Mouse (Mus musculus) bone marrow macrophage, adult 2 months (primary cell): ENCODE results near the gene Uspl1. TPM values are rescaled to one million over a fixed set of nuclear protein-coding genes. Genes with fewer than 3 reads are reported as not detected.

Source experiments
- H3K27ac ChIP-seq: 2 replicates; pipeline ENCODE4 v1.5.1; 2012; ENCODE audit warnings: low read depth, low read length; ENCODE audit not compliant: insufficient read depth
- H3K4me1 ChIP-seq: 2 replicates; pipeline ENCODE4 v1.6.1; 2012; ENCODE audit warnings: low read length; ENCODE audit not compliant: control insufficient read depth, insufficient read depth
- H3K4me3 ChIP-seq: 2 replicates; pipeline ENCODE4 v1.5.1; 2012; ENCODE audit warnings: mild to moderate bottlenecking, low read length, moderate library complexity; ENCODE audit not compliant: insufficient read depth
- CTCF ChIP-seq: IDR thresholded peaks from 2 replicates; pipeline ENCODE4 v1.5.1; 2012; ENCODE audit warnings: low read depth, mild to moderate bottlenecking, low read length, moderate library complexity
- POLR2A ChIP-seq: IDR thresholded peaks from 2 replicates; pipeline ENCODE4 v1.6.1; 2012; ENCODE audit warnings: mild to moderate bottlenecking, low read depth, low read length, borderline replicate concordance
- polyA plus RNA-seq: library from polyadenylated mRNA; stranded (reverse); fragments of >200 nt; gene quantifications from 2 replicates; pipeline ENCODE4 v1.2.4, GENCODE M21; 2012; ENCODE audit not compliant: missing spikeins, insufficient read depth, insufficient read length

Gene Uspl1
- polyA plus RNA-seq, 1 experiment: 14.8 TPM

DNA sequence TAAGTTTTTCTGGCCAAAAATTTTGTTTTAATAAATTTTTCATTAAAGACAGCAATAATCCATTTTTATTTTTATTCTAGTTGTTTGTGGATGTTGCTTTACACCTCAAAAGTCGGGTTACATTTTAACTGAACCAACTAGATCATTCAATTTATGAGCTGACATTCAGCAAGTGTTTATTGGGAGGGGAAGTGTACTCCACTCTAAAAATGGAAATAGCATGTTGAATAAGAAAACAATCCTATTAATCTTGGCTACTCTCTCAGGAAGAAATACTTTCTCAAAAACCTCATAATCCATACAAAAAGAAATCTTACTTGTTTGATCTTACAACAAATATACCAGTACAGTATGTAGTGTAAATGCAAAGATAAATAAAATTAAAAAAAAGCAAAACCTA is 1.0 kb upstream of the Uspl1 start:
- TF ChIP-seq POLR2A (no peak), CTCF (no peak)
- Histone ChIP-seq H3K27ac (peak overlapping the region; percentile 100), H3K4me3 (peak overlapping the region; percentile 97; the same call in 1 of the 2 replicates), H3K4me1 (peaks cover 13% of the 10 kb centered on the region)

DNA sequence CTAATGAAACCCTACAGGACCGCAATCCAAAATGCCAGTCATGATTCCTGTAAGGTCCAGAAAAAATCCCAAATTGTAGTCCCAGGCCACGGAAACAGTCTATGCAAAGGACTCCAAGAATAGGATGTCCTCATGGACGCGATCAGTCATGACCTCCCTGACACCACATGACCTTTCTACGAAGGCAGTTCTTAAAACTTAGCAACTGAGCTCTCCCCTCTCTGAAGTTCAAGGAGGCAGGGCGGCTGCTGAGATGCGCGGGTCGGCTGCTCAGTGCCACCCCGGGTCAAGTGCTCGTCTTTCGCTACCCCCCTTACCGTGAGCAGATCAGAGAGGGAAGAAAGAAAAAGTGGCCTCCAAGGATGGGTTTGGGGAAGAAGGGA is 438 bp upstream of the Uspl1 start:
- no peak for TF ChIP-seq CTCF
- Histone ChIP-seq H3K4me3 (peak overlapping the region; percentile 97), H3K4me1 (peaks cover 13% of the 10 kb centered on the region), H3K27ac (peak overlapping the region; percentile 100)

DNA sequence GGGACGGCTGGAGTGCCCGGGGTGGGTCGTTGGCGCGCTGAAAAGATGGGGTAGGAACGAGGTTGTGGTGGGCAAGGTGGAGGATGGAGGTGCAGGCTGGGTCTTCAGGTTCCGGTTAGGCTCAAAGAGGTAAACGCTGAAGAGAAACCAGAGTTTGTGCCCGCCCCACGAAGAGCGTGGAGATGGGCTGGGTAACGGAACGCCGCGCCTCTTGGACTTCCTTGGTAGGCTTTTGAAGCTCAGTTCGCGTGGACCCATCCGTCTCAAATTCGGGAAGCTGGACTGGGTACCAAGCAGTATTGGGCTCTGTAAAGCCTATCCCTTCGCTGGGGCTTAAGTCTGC is 665 bp downstream of the Uspl1 start:
- TF ChIP-seq CTCF (no peak), POLR2A (no peak)
- Histone ChIP-seq H3K27ac (peak overlapping the region; percentile 81), H3K4me3 (peak overlapping the region; percentile 68), H3K4me1 (peaks cover 13% of the 10 kb centered on the region)

DNA sequence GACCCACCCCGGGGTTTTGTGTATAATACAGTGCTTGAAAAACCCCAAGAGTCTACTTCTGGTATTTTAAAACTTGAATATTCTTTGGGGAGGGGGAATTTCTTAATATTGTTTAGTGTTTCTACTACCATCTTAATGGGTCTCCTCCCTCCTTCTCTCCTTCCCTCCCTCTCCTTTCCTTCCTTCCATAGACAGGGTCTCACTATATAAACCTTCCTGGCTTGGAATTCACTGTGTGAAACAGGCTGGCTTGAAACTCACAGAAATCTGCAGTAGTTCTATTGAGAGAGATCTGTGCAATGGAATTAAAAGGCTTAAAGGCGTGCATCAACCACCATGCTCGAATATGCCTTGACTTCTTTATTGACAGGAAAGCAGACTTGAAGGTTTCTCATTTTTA is 1.7 kb downstream of the Uspl1 start:
- Histone ChIP-seq H3K27ac (no peak overlapping the region), H3K4me1 (peaks cover 13% of the 10 kb centered on the region), H3K4me3 (peak overlapping the region; percentile 19)
- TF ChIP-seq CTCF (no peak), POLR2A (no peak)

DNA sequence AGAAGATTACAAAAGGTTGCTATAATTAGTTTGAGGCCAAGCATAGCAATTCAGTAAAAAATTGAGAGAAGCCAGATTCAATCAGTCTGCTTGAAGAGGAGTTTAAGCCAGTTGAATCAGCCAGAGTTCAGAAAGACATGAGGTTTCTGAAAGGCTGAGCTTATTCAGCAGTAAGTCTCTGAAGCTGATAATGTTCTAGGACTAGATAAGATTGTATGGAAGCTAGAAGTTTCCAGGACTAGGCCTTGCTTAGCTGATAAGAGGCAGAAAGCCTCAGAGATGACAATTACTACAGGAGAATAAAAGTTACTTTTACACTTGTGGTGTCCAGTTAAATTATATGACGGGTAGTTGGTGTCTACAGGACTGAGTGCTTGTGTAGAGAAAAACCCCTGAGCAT is 6.0 kb downstream of the Uspl1 start:
- Histone ChIP-seq H3K4me1 (peaks cover 7% of the 10 kb centered on the region; the same call in 1 of the 2 replicates), H3K4me3 (no peak overlapping the region), H3K27ac (no peak overlapping the region)
- no peak for TF ChIP-seq CTCF
- no peak for TF ChIP-seq POLR2A

DNA sequence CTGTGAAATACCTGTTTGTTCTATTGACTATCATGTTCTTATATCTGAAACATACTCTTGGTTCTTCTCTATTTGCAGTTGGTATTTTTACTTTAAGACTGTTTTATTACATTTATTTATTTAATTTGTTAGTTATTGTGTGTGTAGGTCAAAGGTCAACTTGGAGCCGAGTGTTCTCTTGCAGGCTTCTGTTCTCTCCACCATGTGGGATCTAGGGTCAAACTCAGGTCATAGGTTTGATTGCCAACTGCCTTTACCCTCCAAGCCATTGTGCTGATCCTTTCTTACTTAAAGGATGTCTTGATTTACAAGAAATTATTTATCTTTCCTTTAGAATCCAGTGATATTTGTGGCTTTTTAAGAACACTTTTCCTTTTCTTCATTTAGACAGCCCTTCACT is 12.5 kb downstream of the Uspl1 start:
- no peak for TF ChIP-seq CTCF
- no peak for TF ChIP-seq POLR2A
- Histone ChIP-seq H3K4me3 (no peak overlapping the region), H3K27ac (no peak overlapping the region), H3K4me1 (peaks cover 2% of the 10 kb centered on the region; the same call in 1 of the 2 replicates)

DNA sequence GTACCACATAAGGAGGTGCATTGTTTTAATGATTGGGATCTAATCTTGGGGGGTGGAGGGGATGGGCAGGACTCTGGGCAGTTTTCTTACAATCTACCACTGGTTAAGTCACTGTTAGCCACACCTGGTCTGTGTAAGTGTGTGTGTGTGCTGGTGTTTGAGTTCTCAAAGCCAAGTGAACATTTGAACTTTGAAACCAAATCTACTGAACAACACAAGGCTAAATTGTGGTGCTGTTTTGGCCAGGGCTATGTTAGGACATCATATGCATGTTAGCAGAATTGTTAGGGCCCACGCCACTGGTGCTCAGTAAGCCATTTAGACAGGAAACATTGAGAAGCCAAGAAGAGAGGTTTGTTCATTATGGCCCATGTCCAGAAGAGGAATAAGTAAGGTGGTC is 14.6 kb downstream of the Uspl1 start:
- no peak overlapping the region for H3K27ac ChIP-seq
- peaks cover 2% of the 10 kb centered on the region; the same call in 1 of the 2 replicates for H3K4me1 ChIP-seq

DNA sequence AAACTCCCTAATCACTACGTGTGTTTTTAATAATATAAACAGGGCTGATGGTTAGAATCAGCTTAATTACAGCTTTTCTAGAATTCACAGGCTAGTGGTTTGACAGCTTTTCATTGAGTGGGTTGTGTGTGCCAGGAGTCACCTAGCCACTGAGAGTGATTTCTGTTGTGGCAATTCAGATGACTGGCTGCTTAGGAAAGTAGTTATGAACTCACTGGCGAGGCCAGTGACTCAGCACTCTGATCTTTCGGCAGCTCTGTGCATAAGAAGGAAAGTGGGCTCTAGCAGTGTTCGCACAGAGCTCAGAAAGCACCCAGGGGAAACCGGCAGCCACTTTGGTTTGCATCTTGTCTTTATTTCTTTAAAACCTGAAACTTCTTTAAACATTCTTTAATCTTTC is 18.8 kb downstream of the Uspl1 start:
- Histone ChIP-seq H3K4me1 (no peaks in the 10 kb centered on the region), H3K27ac (no peak overlapping the region), H3K4me3 (no peak overlapping the region)
- no peak for TF ChIP-seq POLR2A
- TF ChIP-seq CTCF: no peak

More for the DNA sequence above, 14.6 kb downstream of the Uspl1 start:
- no peak for TF ChIP-seq POLR2A
- TF ChIP-seq CTCF: no peak
- H3K4me3 ChIP-seq: no peak overlapping the region

DNA sequence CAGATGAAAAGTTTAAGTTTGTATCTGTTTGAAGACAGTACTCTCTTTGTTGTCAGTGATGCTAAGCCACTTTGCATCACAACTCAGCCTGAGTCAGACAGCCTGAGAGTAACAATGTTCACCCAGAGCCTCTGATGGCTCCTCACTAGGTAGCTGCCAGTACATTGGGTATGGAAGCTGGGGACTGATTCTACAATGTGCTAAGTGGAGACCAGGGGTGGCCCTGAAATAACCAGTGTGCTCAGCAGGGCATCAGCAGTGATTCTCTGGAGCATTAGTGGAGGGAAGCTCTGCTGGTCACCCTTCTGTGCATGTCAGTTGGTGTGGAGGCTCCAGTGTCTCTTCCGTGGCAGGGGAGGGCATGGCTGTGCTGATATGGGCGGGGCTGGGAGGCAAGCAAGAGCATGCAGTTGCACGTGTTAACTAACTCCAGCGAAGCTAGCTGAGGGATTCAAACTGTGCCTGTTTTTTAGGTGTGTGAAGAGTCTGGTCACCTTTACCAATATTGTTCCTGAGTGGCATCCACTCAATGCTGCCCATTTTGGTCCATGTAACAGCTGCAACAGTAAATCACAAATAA is 19.7 kb downstream of the Uspl1 start:
- Histone ChIP-seq H3K4me1 (no peaks in the 10 kb centered on the region), H3K4me3 (no peak overlapping the region), H3K27ac (no peak overlapping the region)
- no peak for TF ChIP-seq CTCF
- no peak for TF ChIP-seq POLR2A

DNA sequence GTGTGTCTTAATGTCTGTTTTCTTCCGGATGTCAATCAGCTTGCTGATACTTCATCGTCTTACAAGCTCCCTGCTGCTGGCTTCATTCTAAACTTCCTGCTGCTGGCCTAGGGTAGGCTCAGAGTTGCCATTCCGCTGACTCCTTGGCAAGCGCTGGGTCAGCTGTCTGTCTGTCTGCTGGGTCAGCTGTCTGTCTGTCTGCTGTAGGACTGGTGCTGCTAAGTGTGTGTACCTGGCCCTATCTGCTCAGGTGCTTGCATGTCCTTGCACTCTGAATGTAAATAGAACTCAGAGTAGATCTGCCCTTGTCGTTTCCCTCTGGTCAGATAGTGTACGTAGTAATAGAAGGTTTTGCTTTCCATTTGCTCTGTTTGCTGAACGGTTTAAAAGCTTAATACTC is 20.7 kb downstream of the Uspl1 start:
- no peaks in the 10 kb centered on the region for H3K4me1 ChIP-seq
- no peak overlapping the region for H3K27ac ChIP-seq
- no peak overlapping the region for H3K4me3 ChIP-seq
- no peak for TF ChIP-seq POLR2A

DNA sequence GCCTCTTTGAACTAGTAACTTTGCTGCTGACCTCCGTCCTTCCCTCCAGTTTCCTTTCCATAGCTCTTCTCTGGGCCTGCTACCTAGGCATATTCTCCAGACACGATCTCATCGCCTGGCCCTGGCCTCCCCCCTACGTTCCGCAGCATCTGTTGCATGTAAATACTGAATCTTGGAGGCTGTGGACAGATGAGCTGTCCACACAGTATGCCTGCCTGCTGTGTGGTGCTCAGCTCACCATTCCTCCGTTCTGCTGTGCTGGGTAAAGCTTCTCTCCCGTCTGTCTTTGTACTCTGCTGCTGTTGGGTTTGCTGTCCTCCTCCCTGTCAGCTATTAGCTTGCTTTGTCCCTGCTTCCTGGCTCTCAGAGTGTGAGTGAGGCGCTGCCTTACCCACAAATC is 21.1 kb downstream of the Uspl1 start:
- H3K4me1 ChIP-seq: no peaks in the 10 kb centered on the region

More for the DNA sequence above, 21.1 kb downstream of the Uspl1 start:
- no peak overlapping the region for H3K27ac ChIP-seq
- no peak overlapping the region for H3K4me3 ChIP-seq
- TF ChIP-seq POLR2A: no peak
